Mouse (Mus musculus) NIH3T3 (cell line): ENCODE data around the gene Ttll3.

Experiments used
- DNase-seq: peaks from one replicate; pipeline ENCODE4 v3.0.0-alpha.2; 2012; ENCODE audit warnings: low read depth

Ttll3 gene

DNA sequence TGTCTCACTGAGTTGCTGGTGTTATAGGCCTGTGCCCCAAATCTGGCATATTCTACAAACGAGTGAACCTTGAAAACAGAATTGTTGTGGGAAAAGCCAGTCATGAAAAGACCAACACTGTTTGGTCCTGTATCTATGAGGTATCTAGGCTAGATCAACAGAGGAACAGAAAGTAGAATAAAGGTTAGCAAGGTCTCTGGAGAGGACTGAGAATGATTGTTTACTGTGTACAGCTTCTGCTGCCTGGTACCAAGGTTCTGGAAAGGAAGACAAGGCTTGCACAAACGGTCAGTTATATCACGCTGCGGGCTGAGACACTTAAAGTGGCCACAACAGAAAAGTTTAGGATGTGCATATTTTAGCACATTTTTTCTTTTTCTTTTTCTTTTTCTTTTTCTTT is 37.6 kb downstream of the Ttll3 start:
- DNase-seq, result no peak

- peak; percentile 76 for DNase-seq
Measured at GRCm38 (mm10) chr6:113427397-113427796, 38.3 kb downstream of the Ttll3 start.

GRCm38 (mm10) chr6:113428006-113428405 is 38.9 kb downstream of the Ttll3 start:
- DNase-seq, result no peak

GRCm38 (mm10) chr6:113429965-113430364 is 40.9 kb downstream of the Ttll3 start:
- no peak for DNase-seq

DNA sequence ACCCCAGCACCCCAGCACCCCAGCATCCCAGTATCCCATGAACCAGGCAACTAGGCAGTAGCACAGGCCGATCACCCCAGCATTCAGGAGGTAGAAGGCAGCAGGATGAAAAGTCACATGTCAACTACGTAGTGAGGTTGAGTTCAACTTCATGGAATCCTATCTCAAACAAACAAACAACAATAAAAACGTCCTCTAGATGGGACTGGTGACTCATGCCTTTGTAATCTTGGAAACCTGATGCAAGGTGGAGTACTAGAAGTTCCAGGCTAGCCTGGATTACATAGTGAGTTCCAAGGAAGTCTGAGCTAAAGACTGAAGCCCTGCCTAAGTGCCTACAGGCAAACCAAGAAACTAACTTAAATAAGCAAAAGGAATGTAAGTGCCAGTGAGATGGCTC is 41.8 kb downstream of the Ttll3 start:
- DNase-seq, result no peak

- DNase-seq, result no peak
Measured at GRCm38 (mm10) chr6:113431801-113432200, 42.7 kb downstream of the Ttll3 start.

- DNase-seq, result no peak
Measured at GRCm38 (mm10) chr6:113433661-113434060, 44.6 kb downstream of the Ttll3 start.

- no peak for DNase-seq
Measured at GRCm38 (mm10) chr6:113434691-113435090, 45.6 kb downstream of the Ttll3 start.

DNA sequence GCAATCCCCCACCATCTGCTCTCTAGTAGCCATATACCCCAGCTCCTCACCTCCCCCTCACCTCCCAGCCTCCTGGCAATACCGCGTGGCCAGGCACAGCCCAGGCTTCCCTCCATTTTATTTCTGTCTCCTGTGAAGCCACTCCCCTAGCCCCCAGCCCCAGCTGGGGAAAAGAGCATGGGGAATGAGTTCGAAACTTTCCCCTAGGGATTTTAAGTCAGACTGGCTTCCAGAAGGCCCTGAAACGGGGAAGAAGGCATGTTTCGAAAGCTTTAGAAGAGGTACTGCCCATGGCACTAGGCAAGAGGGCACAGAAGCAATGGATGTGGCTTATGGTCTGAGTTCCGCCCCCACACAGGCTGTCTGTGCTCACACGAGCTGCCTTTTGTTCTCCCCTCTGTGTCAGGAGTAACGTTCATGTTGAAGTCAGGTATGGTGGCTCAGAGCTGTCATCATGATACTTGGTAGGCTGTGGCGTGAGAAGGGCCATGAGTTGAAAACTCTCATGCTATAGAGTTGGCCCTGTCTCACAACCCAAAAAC is 46.7 kb downstream of the Ttll3 start, which contains the start of gene Cidec:
TSS of gene Cidec (minus strand) at position 97 of the 542 bp plus-strand sequence.
- no peak for DNase-seq

DNA sequence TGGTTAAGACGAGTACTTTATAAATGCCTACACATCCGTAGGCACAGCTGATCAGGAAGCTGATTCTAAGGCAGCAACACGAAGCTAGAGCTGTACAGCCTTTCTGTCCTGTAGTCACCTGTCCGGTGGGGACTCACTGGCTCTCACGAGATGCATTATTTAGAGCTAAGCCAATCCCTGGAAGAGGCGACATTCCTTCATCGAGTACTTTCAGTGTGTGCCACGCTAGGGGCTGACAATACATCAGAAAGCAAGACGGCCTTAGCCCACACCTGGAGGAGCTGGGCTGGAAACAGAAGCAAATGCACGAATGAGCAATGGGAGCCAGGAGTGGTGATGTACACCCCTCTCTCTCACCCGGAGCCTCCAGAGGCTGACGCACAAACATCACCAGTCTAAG is 48.1 kb downstream of the Ttll3 start:
- no peak for DNase-seq

- DNase-seq, result peak; percentile 68
Measured at GRCm38 (mm10) chr6:113438721-113439430, 49.8 kb downstream of the Ttll3 start.

- DNase-seq, result no peak
Measured at GRCm38 (mm10) chr6:113440686-113441085, 51.6 kb downstream of the Ttll3 start.

DNA sequence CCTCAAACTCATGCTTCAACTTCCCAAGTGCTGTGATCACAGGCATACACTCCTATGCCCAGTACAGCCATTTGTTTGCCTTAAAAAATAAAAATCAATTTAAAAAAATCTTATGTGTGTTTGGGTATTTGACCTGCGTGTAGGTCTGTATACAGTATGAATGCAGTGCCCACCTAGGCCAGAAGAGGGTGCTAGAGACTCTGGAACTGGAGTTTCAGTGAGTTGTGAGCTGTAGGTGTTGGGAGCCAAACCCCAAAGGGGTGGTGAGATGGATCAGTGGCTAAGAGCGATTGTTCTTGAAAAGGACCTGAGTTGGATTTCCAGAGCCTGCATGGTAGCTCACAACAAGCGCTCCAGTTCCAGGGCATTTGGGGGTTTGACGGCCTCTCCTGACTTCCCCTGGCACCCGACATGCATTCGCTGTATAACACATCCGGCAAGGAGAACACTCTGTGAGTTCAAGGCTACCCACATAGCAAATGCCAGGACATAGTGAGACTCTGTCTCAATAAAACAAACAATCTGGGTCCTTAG is 52.2 kb downstream of the Ttll3 start:
- peak; percentile 93 for DNase-seq

- DNase-seq, result no peak
Measured at GRCm38 (mm10) chr6:113442087-113442441, 53.0 kb downstream of the Ttll3 start.

- peak; percentile 97 for DNase-seq
Measured at GRCm38 (mm10) chr6:113442442-113443090, 53.5 kb downstream of the Ttll3 start, which contains the start of gene Jagn1. Gene Jagn1, plus strand, starts transcription at chr6:113442569.

DNA sequence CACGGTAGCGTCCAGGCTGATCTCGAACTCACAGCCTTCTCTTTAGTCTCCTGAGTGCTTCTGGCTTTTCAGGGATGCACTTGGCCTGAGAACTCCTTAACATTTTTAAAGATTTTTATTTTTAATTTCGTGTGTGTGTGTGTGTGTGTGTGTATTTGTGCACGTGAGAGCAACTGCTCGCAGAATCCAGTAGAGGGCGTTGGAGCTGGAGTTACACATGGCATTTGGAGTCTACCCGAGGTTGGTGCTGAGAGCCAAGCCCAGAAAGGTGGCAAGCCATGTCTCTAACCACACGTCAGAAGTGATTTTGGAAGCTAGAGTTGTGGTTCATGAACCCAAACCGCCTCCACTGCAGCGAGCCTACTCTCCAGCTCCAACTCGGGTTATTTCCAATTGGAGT is 54.0 kb downstream of the Ttll3 start:
- peak; percentile 57 for DNase-seq

- DNase-seq, result no peak
Measured at GRCm38 (mm10) chr6:113444207-113444965, 55.3 kb downstream of the Ttll3 start.

- DNase-seq, result no peak
Measured at GRCm38 (mm10) chr6:113447639-113448038, 58.6 kb downstream of the Ttll3 start.

DNA sequence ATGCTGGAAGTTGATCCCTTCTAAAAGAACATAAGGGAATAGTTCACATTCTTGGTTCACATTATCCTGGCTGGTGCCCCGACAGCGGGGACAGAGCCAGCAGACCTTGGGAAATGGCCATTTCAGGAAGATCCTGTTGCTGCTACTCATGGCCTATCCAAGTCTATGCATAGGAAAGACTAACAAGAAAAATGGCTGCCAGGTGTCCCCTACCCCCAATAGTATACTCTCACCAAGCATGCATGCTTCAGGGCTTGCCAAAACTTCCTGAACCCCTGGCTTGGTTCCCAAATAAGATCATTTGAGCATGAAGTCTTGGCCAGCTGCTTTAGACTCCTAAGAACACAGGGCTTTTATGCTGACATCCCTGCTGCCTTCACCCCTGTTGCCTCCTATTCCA is 62.8 kb downstream of the Ttll3 start:
- DNase-seq, result peak; percentile 80

DNA sequence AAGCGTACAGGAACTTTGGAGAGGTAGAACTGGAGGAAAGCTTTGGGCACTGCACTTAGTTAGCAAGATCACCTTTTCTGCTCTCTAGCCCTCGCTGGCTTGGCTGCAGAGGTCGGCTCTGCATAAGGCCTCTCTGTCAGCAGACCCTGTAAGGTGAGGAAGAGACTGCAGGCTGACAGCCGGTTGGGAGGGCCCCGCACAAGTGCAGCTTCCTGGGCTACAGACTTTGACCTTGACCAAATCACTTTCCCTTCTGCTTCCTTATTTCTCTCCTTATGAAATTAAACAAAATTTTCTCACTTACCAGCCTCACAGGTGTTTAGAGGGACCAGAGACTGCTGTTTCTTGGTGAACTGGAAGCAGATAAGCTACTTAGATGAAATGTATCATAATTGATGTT is 65.9 kb downstream of the Ttll3 start:
- DNase-seq, result no peak

DNA sequence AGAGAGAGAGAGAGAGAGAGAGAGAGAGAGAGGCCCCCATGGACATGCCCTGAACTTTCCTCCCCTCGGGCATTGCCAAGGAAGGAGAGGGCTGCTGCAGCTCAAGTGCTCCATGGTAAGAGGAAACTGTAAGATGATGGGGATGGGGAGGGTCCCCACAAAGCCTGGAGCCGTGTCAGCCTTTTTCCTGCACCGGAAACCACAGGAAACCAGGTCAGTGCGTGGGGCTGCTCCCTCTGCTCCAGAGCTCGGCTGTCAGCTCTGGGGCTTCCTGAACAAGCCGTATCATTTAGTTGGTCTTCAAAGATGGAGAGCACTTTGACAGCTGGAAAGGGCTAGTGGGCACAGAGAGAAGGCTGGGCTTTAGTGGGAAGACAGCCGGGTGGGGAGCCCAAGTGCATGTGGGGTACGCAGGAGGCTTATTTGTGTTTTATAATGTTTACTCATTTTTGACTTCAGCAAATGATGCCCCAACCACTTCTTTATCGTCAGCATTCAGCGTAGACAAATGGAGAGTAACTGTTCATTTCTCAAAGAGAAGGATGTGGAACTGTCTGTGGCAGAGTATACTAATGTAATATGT is 69.0 kb downstream of the Ttll3 start, which contains the start of gene Il17re:
TSS of gene Il17re (plus strand) at position 533 of the 583 bp plus-strand sequence.
- no peak for DNase-seq

- DNase-seq, result no peak
Measured at GRCm38 (mm10) chr6:113458635-113459034, 69.6 kb downstream of the Ttll3 start.
